Mouse (Mus musculus): Measurements from ENCODE around the gene Lcn11.

GRCm38 (mm10) chr2:25811711-25812110 is 34.9 kb downstream of the Lcn11 start:
- TF ChIP-seq CTCF (IDR thresholded peaks at IDR 0.05; ENCODE audit: low read depth) (no peak), EP300 (optimal IDR thresholded peaks at IDR 0.05) (no peak)
